Mouse (Mus musculus) yolk sac, embryonic 10.5 days (tissue): ENCODE data around the gene B3gnt8.

Source experiments
- DNase-seq: peaks from one replicate; pipeline ENCODE4 v3.0.0-alpha.2; 2017; ENCODE audit warnings: low spot score

The B3gnt8 gene

GRCm38 (mm10) chr7:25619722-25619991 lies 6.8 kb upstream of the B3gnt8 start:
- no peak for DNase-seq

- no peak for DNase-seq
Observed at GRCm38 (mm10) chr7:25620101-25620500, 6.4 kb upstream of the B3gnt8 start.

GRCm38 (mm10) chr7:25620751-25621150 lies 5.7 kb upstream of the B3gnt8 start:
- no peak for DNase-seq

GRCm38 (mm10) chr7:25623857-25624370 lies 2.5 kb upstream of the B3gnt8 start:
- no peak for DNase-seq

- DNase-seq, result no peak
Observed at GRCm38 (mm10) chr7:25624851-25625250, 1.6 kb upstream of the B3gnt8 start.

- DNase-seq, result no peak
Observed at GRCm38 (mm10) chr7:25625594-25626250, 732 bp upstream of the B3gnt8 start.

- DNase-seq, result peak; percentile 77
Observed at GRCm38 (mm10) chr7:25627431-25628322, 1.2 kb downstream of the B3gnt8 start.

GRCm38 (mm10) chr7:25628323-25628620 lies 1.8 kb downstream of the B3gnt8 start:
- no peak for DNase-seq

GRCm38 (mm10) chr7:25632679-25633078 lies 6.2 kb downstream of the B3gnt8 start:
- no peak for DNase-seq

GRCm38 (mm10) chr7:25636373-25636772 lies 9.9 kb downstream of the B3gnt8 start:
- DNase-seq, result no peak

GRCm38 (mm10) chr7:25637099-25637498 lies 10.6 kb downstream of the B3gnt8 start:
- no peak for DNase-seq

GRCm38 (mm10) chr7:25639754-25640153 lies 13.3 kb downstream of the B3gnt8 start:
- DNase-seq, result no peak

- DNase-seq, result no peak
Observed at GRCm38 (mm10) chr7:25644136-25644535, 17.7 kb downstream of the B3gnt8 start.

GRCm38 (mm10) chr7:25644631-25645030 lies 18.2 kb downstream of the B3gnt8 start:
- DNase-seq, result no peak

GRCm38 (mm10) chr7:25645074-25645473 lies 18.6 kb downstream of the B3gnt8 start:
- no peak for DNase-seq

GRCm38 (mm10) chr7:25647574-25648123 lies 21.2 kb downstream of the B3gnt8 start:
- no peak for DNase-seq

- DNase-seq, result no peak
Observed at GRCm38 (mm10) chr7:25649839-25650238, 23.4 kb downstream of the B3gnt8 start.

- DNase-seq, result no peak
Observed at GRCm38 (mm10) chr7:25651281-25651680, 24.8 kb downstream of the B3gnt8 start.

GRCm38 (mm10) chr7:25652244-25652759 lies 25.8 kb downstream of the B3gnt8 start:
- DNase-seq, result no peak

GRCm38 (mm10) chr7:25655601-25656428 lies 29.4 kb downstream of the B3gnt8 start:
- DNase-seq, result no peak

GRCm38 (mm10) chr7:25657785-25658184 lies 31.3 kb downstream of the B3gnt8 start:
- DNase-seq, result no peak
